Mouse (Mus musculus) intestine, embryonic 15.5 days (tissue): ENCODE data around the gene Prkcq. TPM values are rescaled to one million over a fixed set of nuclear protein-coding genes. Genes with fewer than 3 reads are reported as not detected.
A peak's percentile ranks its signal among the peaks of the same experiment; 100 is the strongest.

Source experiments
- ATAC-seq: fragments of 200-750 bp; cut with Nextera tagmentation; 2 replicates; pipeline ENCODE4 v1.8.0; 2017; ENCODE audit warnings: moderate TSS enrichment, moderate library complexity
- H3K27ac ChIP-seq: fragments of 300-500 bp; sonication (generic); 2 replicates; pipeline ENCODE4 v1.5.1; 2015; ENCODE audit warnings: mild to moderate bottlenecking, inconsistent platforms
- H3K27me3 ChIP-seq: fragments of 300-500 bp; sonication (generic); replicated peaks from 2 replicates; pipeline ENCODE4 v1.6.1; 2015; ENCODE audit warnings: inconsistent platforms
- H3K36me3 ChIP-seq: fragments of 300-500 bp; sonication (generic); 2 replicates; pipeline ENCODE4 v1.6.1; 2015; ENCODE audit warnings: inconsistent platforms
- H3K4me1 ChIP-seq: fragments of 300-500 bp; sonication (generic); replicated peaks from 2 replicates; pipeline ENCODE4 v1.6.1; 2015; ENCODE audit warnings: inconsistent platforms
- H3K4me2 ChIP-seq: fragments of 300-500 bp; sonication (generic); replicated peaks from 2 replicates; pipeline ENCODE4 v1.6.1; 2015; ENCODE audit warnings: mild to moderate bottlenecking, inconsistent platforms
- H3K4me3 ChIP-seq: fragments of 300-500 bp; sonication (generic); replicated peaks from 2 replicates; pipeline ENCODE4 v1.5.1; 2015; ENCODE audit warnings: inconsistent platforms
- H3K9ac ChIP-seq: fragments of 300-500 bp; sonication (generic); 2 replicates; pipeline ENCODE4 v1.6.1; 2015; ENCODE audit warnings: inconsistent platforms
- H3K9me3 ChIP-seq: fragments of 300-500 bp; sonication (generic); 2 replicates; pipeline ENCODE4 v1.6.1; 2016; ENCODE audit warnings: inconsistent platforms
- WGBS: fragments of 180-500 bp; shearing (Covaris S2); methylation state at CpG from one replicate; pipeline ENCODE4 v1.1.7; 2015; 5-methylcytosine and 5-hydroxymethylcytosine counted together
- polyA plus RNA-seq: library from polyadenylated mRNA; unstranded; fragments of >200 nt; fragmentation: Nextera tagmentation; extraction: Ambion mirVana; gene quantifications from 2 replicates; pipeline ENCODE4 v1.2.1, GENCODE M21; 2015

The Prkcq gene
- polyA plus RNA-seq, 1 experiment from 2014 or later, result 2.0 TPM

DNA sequence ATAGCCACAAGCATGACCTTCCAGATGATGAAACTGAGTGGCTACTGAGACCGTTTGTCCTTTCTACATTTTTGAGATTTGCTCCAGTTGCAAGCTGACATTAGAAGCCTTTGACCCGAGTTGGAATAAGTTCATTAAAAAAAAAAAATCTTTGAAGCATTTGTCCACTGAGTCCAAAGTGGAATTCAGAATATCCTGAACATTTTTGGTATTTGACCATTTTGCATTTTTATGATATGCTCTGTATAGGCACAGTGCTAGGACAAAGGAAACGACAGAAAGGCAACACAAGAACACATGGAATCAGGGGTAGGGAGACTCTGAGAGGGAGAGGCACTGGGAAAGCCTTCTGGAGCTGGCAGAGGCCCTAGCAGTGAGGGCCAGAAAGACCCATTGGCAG lies 9.2 kb upstream of the Prkcq start:
- Histone ChIP-seq H3K9ac (no peak overlapping the region), H3K4me1 (no peaks in the 10 kb centered on the region), H3K27ac (no peak overlapping the region), H3K4me2 (no peak overlapping the region), H3K27me3 (no peaks in the 10 kb centered on the region; the same call in 1 of the 2 replicates), H3K36me3 (no peaks in the 10 kb centered on the region), H3K4me3 (no peak overlapping the region), H3K9me3 (no peaks in the 10 kb centered on the region)
- ATAC-seq, result no peak
- WGBS, result 57% methylated on average over 3 of the region's 3 CpGs

- Histone ChIP-seq H3K4me2 (no peak overlapping the region), H3K4me1 (no peaks in the 10 kb centered on the region), H3K27ac (no peak overlapping the region), H3K9ac (no peak overlapping the region), H3K9me3 (no peaks in the 10 kb centered on the region), H3K36me3 (no peaks in the 10 kb centered on the region), H3K4me3 (no peak overlapping the region), H3K27me3 (no peaks in the 10 kb centered on the region; the same call in 1 of the 2 replicates)
- no peak for ATAC-seq
- 86% methylated on average over 3 of the region's 3 CpGs for WGBS
These were observed 7.7 kb upstream of the Prkcq start for GRCm38 (mm10) chr2:11164170-11164569.

DNA sequence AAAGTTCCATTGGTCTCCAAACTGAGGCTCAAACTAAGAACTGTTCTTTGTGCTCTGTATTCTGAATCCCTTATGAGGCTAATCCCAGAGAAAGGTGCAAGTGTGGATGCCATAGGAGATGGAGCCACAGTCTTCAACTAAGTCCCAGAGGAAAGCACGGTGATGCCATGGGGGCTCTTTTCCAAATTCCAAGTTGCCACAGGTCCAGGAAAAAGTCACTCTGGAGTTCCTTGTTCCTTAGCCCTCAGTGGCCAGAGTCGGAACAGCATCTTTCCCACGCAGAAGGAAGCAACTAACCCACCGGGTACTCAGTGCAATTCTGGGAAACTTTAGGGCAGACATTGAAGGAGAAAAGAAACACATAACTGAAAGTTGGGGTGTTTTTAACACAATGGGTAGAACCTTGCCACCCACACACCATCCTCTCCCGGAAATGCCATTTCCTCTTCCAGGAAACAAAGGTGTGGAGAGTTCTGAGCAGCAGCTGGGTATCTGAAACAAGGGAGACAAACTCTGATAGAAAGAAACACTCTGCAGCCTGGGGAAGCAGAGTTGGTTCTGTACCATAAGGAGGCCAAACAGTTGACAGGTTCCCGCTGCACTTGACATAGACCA lies 2.1 kb upstream of the Prkcq start:
- Histone ChIP-seq H3K36me3 (no peaks in the 10 kb centered on the region), H3K27me3 (no peaks in the 10 kb centered on the region; the same call in 1 of the 2 replicates), H3K4me3 (no peak overlapping the region), H3K27ac (no peak overlapping the region), H3K4me2 (no peak overlapping the region), H3K9ac (no peak overlapping the region), H3K4me1 (no peaks in the 10 kb centered on the region), H3K9me3 (no peaks in the 10 kb centered on the region)
- ATAC-seq, result no peak
- 68% methylated on average over 6 of the region's 6 CpGs for WGBS

GRCm38 (mm10) chr2:11172831-11173414 lies 1.0 kb downstream of the Prkcq start:
- no peaks in the 10 kb centered on the region for H3K9me3 ChIP-seq
- H3K36me3 ChIP-seq, result no peaks in the 10 kb centered on the region
- no peaks in the 10 kb centered on the region; the same call in 1 of the 2 replicates for H3K27me3 ChIP-seq
- 19% methylated on average over 9 of the region's 9 CpGs for WGBS
- H3K4me3 ChIP-seq, result peak overlapping the region; percentile 50; the same call in 1 of the 2 replicates
- peak; percentile 20; the same call in 1 of the 2 replicates for ATAC-seq
- H3K9ac ChIP-seq, result no peak overlapping the region
- H3K27ac ChIP-seq, result no peak overlapping the region
- no peaks in the 10 kb centered on the region for H3K4me1 ChIP-seq
- H3K4me2 ChIP-seq, result peak overlapping the region; percentile 95

GRCm38 (mm10) chr2:11173521-11173920 lies 1.6 kb downstream of the Prkcq start:
- no peaks in the 10 kb centered on the region for H3K4me1 ChIP-seq
- WGBS, result 57% methylated on average over 4 of the region's 4 CpGs
- ATAC-seq, result no peak

GRCm38 (mm10) chr2:11174101-11174500 lies 2.2 kb downstream of the Prkcq start:
- no peak overlapping the region for H3K4me3 ChIP-seq
- H3K9ac ChIP-seq, result no peak overlapping the region
- no peaks in the 10 kb centered on the region for H3K9me3 ChIP-seq
- no peak overlapping the region for H3K4me2 ChIP-seq
- no peaks in the 10 kb centered on the region; the same call in 1 of the 2 replicates for H3K27me3 ChIP-seq
- no peak for ATAC-seq
- no peaks in the 10 kb centered on the region for H3K36me3 ChIP-seq
- H3K4me1 ChIP-seq, result no peaks in the 10 kb centered on the region
- 75% methylated on average over 4 of the region's 4 CpGs for WGBS
- H3K27ac ChIP-seq, result no peak overlapping the region

More at GRCm38 (mm10) chr2:11173521-11173920, 1.6 kb downstream of the Prkcq start:
- no peak overlapping the region for H3K9ac ChIP-seq
- no peaks in the 10 kb centered on the region for H3K9me3 ChIP-seq
- no peaks in the 10 kb centered on the region; the same call in 1 of the 2 replicates for H3K27me3 ChIP-seq
- H3K27ac ChIP-seq, result no peak overlapping the region
- H3K4me2 ChIP-seq, result no peak overlapping the region
- no peak overlapping the region for H3K4me3 ChIP-seq
- no peaks in the 10 kb centered on the region for H3K36me3 ChIP-seq

DNA sequence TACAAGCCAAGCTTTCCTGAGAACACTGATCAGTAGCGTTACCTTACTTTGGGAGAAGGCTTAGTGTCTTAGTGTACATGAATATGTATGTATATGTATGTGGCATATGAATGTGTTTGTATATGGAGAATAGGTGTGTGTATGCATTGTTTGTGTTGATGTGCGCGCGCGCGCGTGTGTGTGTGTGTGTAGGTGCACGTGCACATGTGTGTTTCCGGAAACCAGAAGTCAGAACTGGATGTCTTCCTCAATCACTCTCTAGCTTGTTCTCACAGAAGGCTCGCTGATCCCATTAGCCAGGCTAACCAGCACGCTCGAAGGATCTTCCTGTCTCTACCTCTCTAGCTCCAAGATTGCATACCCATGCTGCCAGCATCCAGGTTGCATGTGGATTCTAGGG lies 6.0 kb downstream of the Prkcq start:
- H3K9me3 ChIP-seq, result no peaks in the 10 kb centered on the region
- no peak overlapping the region for H3K4me3 ChIP-seq
- H3K4me1 ChIP-seq, result no peaks in the 10 kb centered on the region
- WGBS, result 93% methylated on average over 12 of the region's 12 CpGs
- H3K36me3 ChIP-seq, result no peaks in the 10 kb centered on the region
- ATAC-seq, result no peak
- no peaks in the 10 kb centered on the region for H3K27me3 ChIP-seq
- no peak overlapping the region for H3K9ac ChIP-seq
- no peak overlapping the region for H3K4me2 ChIP-seq
- no peak overlapping the region for H3K27ac ChIP-seq

DNA sequence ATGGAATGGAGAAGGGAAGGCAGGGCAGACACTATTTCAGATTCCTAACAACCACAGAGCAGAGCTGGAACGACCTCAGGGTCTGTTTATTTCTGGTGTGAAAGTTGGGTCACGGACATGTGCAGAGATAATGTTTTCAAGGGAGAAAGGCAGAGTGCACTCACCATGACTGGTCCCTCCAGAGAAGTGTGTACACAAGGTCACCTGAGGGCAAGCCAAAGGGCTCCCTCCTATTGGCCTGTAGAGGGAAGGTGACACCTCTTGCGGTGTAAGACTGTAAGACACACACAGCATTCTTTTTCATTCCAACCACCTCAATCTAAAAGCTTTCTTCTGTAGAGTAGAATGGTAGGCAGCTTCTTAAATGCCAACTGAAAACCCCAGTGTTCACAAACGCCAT lies 9.6 kb downstream of the Prkcq start:
- WGBS, result 42% methylated on average over 4 of the region's 4 CpGs
- Histone ChIP-seq H3K27me3 (no peaks in the 10 kb centered on the region), H3K9me3 (no peaks in the 10 kb centered on the region), H3K4me1 (no peaks in the 10 kb centered on the region), H3K4me3 (no peak overlapping the region), H3K27ac (no peak overlapping the region), H3K36me3 (no peaks in the 10 kb centered on the region), H3K4me2 (no peak overlapping the region), H3K9ac (no peak overlapping the region)
- no peak for ATAC-seq

DNA sequence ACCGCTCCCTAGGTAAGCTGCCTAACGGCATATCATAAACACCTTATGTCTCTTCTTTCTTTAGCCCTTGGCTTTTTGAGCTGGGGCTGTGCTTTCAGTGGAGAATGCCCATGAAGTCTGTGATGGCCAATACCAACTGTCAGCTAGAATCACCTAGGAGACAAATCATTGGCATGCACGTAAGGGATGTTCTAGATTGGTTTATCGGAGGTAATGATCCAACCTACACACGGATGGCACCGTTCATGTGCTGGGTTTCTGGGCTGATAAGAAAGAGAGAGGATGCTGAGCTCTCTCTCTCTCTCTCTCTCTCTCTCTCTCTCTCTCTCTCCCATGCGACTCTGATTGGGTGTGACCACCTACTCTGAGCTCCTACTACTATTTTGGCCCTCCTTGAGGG lies 10.2 kb downstream of the Prkcq start:
- Histone ChIP-seq H3K36me3 (no peaks in the 10 kb centered on the region), H3K9ac (no peak overlapping the region), H3K27me3 (no peaks in the 10 kb centered on the region), H3K4me2 (no peak overlapping the region), H3K9me3 (no peaks in the 10 kb centered on the region), H3K27ac (no peak overlapping the region), H3K4me3 (no peak overlapping the region), H3K4me1 (no peaks in the 10 kb centered on the region)
- 91% methylated on average over 7 of the region's 7 CpGs for WGBS
- ATAC-seq, result no peak

DNA sequence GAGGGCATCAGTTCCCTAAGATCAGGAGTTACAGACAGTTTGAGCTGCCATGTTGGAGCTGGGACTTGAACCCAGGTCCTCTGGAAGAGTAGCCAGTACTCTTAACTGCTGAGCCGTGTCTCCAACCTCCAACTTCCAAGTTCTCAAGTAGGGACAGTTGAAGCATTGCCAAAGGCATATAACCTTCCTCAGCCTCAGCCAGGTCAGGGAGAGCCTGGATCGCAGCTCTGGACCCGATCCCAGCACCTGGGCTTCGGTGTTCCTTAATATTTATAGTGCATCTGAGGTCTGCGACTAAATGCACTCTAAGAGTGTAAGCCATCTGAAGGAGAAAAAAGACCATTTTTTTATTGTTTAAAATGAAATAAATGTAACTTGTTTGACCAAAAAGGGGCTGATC lies 12.1 kb downstream of the Prkcq start:
- no peaks in the 10 kb centered on the region for H3K36me3 ChIP-seq
- H3K4me1 ChIP-seq, result no peaks in the 10 kb centered on the region
- no peaks in the 10 kb centered on the region for H3K9me3 ChIP-seq
- no peak for ATAC-seq
- no peak overlapping the region for H3K4me3 ChIP-seq
- WGBS, result 81% methylated on average over 5 of the region's 5 CpGs
- no peak overlapping the region for H3K9ac ChIP-seq
- no peak overlapping the region for H3K27ac ChIP-seq
- no peaks in the 10 kb centered on the region for H3K27me3 ChIP-seq
- no peak overlapping the region for H3K4me2 ChIP-seq

DNA sequence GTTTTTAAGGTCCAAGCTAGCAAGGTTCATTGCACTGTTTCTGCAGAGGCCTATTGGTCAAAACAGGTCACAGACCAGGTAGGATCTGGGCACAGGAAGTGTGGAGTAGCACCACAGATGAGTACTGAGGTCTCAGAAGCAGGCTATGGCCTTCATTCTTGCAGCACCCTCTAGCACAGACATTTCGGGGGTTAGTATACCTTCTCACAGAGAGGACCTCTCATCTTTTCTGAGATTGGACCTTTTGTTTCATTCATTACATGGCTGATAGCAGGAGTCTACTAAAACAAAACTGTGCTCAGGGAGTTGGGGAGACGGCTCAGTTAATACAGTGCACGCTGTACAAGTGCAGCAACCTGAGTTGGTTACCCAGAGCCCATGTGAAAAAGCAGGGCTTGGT lies 14.7 kb downstream of the Prkcq start:
- Histone ChIP-seq H3K36me3 (no peaks in the 10 kb centered on the region), H3K9me3 (no peaks in the 10 kb centered on the region), H3K27me3 (no peaks in the 10 kb centered on the region), H3K9ac (no peak overlapping the region), H3K4me3 (no peak overlapping the region), H3K4me2 (no peak overlapping the region), H3K4me1 (no peaks in the 10 kb centered on the region), H3K27ac (no peak overlapping the region)
- 94% methylated on average over 3 of the region's 3 CpGs for WGBS
- ATAC-seq, result no peak

DNA sequence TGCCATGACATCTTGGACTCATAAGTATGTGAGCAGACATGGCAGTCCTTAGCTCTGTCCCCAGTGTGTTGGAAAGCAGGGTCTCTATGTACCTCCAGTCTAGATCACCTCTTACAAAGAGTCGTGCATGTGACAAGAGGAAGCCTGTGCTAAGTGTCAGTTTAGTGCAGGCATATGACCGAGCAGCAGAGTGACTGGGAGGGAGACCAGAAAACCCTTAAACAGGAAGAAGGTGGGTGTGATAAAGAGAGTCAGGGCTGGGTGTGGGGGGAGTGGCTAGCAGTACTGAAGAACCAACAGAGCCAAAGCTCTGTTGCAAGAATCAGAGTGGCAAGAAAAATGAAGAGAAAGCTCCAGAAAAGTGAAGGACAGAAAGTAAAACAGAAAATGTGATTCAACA lies 15.3 kb downstream of the Prkcq start:
- no peak for ATAC-seq
- Histone ChIP-seq H3K9me3 (no peaks in the 10 kb centered on the region), H3K4me2 (no peak overlapping the region), H3K36me3 (no peaks in the 10 kb centered on the region), H3K9ac (no peak overlapping the region), H3K27me3 (no peaks in the 10 kb centered on the region), H3K27ac (no peak overlapping the region), H3K4me3 (no peak overlapping the region), H3K4me1 (no peaks in the 10 kb centered on the region)
- WGBS, result 59% methylated on average over 2 of the region's 2 CpGs

GRCm38 (mm10) chr2:11188279-11188678 lies 16.4 kb downstream of the Prkcq start:
- no peak for ATAC-seq

More at GRCm38 (mm10) chr2:11188279-11188678, 16.4 kb downstream of the Prkcq start:
- Histone ChIP-seq H3K4me1 (no peaks in the 10 kb centered on the region), H3K9me3 (no peaks in the 10 kb centered on the region), H3K27ac (no peak overlapping the region), H3K4me2 (no peak overlapping the region), H3K27me3 (no peaks in the 10 kb centered on the region), H3K36me3 (no peaks in the 10 kb centered on the region), H3K9ac (no peak overlapping the region), H3K4me3 (no peak overlapping the region)
- WGBS, result 86% methylated on average over 1 of the region's 1 CpGs
